Mouse (Mus musculus) testis, adult 2 months (tissue): ENCODE measurements at regions not wholly inside any gene's neighbourhood (a gene's known extent, or its start where the extent isn't known, plus 50 kb on each side); places are given as distances from the start of the nearest gene placed in this dataset.
"Not testable (repeated sequence)": the region's sequence is repeated elsewhere in the genome, so short reads cannot be mapped to it uniquely, and the experiment has no call there.

Source experiments
- H3K27ac ChIP-seq: fragments of 200-500 bp; 2 replicates; pipeline ENCODE4 v1.5.1; 2012; ENCODE audit warnings: low read depth, low read length; ENCODE audit not compliant: control insufficient read depth, insufficient read depth
- H3K27me3 ChIP-seq: fragments of 200-500 bp; 2 replicates; pipeline ENCODE4 v1.6.1; 2012; ENCODE audit warnings: mild to moderate bottlenecking, low read length, moderate library complexity; ENCODE audit not compliant: control insufficient read depth, insufficient read depth
- H3K36me3 ChIP-seq: fragments of 200-500 bp; 2 replicates; pipeline ENCODE4 v1.6.1; 2012; ENCODE audit warnings: mild to moderate bottlenecking, low read length; ENCODE audit not compliant: control insufficient read depth, insufficient read depth
- H3K4me1 ChIP-seq: fragments of 200-500 bp; 2 replicates; pipeline ENCODE4 v1.6.1; 2012; ENCODE audit warnings: low read length; ENCODE audit not compliant: control insufficient read depth, insufficient read depth
- H3K4me3 ChIP-seq: fragments of 200-500 bp; 2 replicates; pipeline ENCODE4 v1.5.1; 2012; ENCODE audit warnings: low read depth, mild to moderate bottlenecking, low read length, moderate library complexity, mixed read lengths; ENCODE audit not compliant: control insufficient read depth
- CTCF ChIP-seq: fragments of 200-500 bp; IDR thresholded peaks from 2 replicates; pipeline ENCODE4 v1.5.1; 2012; ENCODE audit warnings: low read depth, mild to moderate bottlenecking, inconsistent platforms, low read length, moderate library complexity; ENCODE audit not compliant: control insufficient read depth, insufficient read depth, insufficient replicate concordance
- POLR2A ChIP-seq: fragments of 200-500 bp; IDR thresholded peaks from 2 replicates; pipeline ENCODE4 v1.6.1; 2012; ENCODE audit warnings: low read depth, mild to moderate bottlenecking, inconsistent platforms, low read length, moderate library complexity; ENCODE audit not compliant: control insufficient read depth

DNA sequence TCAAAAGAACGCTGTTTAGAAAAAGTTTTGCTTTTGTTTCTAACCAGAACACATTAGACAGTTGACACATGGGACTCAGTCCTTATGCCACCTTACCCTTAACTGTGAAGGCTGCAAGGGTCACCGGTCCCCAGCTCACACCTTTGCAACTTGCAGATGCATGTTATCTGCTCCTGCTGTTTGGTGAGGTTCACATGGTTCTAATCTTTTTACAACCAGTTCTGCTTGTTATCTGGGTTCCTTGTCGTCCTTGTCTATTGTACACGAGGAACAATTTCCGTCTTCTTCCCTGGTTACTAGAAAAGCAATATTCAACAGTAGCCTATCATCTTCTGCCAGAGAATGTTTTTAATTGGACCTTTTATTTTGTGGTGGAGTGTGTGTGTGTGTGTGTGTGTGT lies 200.8 kb downstream of the Gm21738 start:
- H3K27ac ChIP-seq, H3K27me3 ChIP-seq, H3K36me3 ChIP-seq, H3K4me1 ChIP-seq, H3K4me3 ChIP-seq: not testable (repeated sequence)

GRCm38 (mm10) chr14:19208507-19208906 lies 210.2 kb downstream of the Gm21738 start:
- Histone ChIP-seq H3K4me3 (no peak overlapping the region), H3K4me1 (no peaks in the 10 kb centered on the region), H3K27me3 (no peaks in the 10 kb centered on the region), H3K27ac (no peak overlapping the region), H3K36me3 (no peaks in the 10 kb centered on the region)
- TF ChIP-seq POLR2A (no peak), CTCF (no peak)

GRCm38 (mm10) chr14:19180203-19180602 lies 238.5 kb downstream of the Gm21738 start:
- not testable (repeated sequence) for H3K27me3 ChIP-seq, H3K27ac ChIP-seq, H3K36me3 ChIP-seq, H3K4me1 ChIP-seq, H3K4me3 ChIP-seq

DNA sequence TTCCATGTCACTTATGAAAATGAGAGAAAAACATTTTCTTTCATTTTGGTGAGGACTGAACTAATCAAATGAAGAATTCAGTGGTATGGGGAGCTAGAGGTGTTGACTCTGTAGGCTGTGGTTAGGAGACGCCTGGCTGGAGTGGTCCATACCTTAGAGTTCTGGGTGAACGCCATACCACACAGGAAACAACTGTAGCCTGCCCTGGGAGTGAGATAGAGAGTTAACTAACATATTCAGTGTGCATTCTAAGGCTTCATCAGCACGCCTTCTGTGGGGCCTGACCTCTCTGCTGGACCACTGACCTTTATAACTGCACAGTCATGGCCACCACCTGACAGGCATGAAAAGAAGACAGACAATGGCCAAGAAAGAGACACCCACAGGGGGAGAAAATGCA lies 240.7 kb downstream of the Gm21738 start:
- not testable (repeated sequence) for H3K36me3 ChIP-seq, H3K4me1 ChIP-seq, H3K4me3 ChIP-seq, H3K27me3 ChIP-seq, H3K27ac ChIP-seq

- H3K4me3 ChIP-seq, result no peak overlapping the region
- H3K4me1 ChIP-seq, result no peaks in the 10 kb centered on the region
- H3K27me3 ChIP-seq, result no peaks in the 10 kb centered on the region
Observed at GRCm38 (mm10) chr14:19175288-19175687, 243.4 kb downstream of the Gm21738 start.

DNA sequence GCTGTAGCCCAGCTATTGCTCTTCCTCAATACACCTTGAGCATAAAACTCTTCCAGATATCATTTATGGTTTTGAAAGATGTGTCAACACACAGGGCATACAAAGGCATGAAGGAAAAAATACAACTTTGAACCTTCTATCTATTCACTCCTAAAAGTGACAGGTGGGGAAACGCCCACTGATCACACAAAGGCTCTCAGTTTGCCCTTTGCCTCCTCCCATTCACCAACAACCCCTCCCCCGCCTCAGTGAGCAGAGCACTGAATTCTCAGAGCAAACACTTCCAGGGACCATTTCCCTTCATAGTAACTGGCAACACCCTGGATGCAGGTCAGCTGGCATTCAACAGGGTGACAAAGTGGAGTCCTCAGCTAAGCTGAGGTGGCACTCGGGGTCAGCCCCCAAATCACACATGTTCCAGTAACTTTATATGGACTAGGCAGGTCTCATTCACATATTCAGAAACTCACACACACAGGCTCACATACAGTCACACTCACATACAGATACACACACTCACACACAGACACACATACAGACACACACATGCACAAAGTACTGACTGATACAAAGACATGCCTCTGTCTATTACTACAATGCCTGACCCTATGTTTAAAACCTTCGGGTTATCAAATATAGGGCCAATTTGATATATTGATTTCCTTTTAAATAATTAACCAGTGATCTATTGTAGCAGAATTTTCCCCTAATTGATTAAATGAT lies 248.3 kb downstream of the Gm21738 start:
- not testable (repeated sequence) for H3K27ac ChIP-seq, H3K4me1 ChIP-seq, H3K36me3 ChIP-seq, H3K4me3 ChIP-seq, H3K27me3 ChIP-seq

More at GRCm38 (mm10) chr14:19175288-19175687, 243.4 kb downstream of the Gm21738 start:
- no peaks in the 10 kb centered on the region for H3K36me3 ChIP-seq
- no peak overlapping the region for H3K27ac ChIP-seq
- peak; percentile 46; the same call in 1 of the 2 replicates for TF ChIP-seq CTCF
- no peak for TF ChIP-seq POLR2A

DNA sequence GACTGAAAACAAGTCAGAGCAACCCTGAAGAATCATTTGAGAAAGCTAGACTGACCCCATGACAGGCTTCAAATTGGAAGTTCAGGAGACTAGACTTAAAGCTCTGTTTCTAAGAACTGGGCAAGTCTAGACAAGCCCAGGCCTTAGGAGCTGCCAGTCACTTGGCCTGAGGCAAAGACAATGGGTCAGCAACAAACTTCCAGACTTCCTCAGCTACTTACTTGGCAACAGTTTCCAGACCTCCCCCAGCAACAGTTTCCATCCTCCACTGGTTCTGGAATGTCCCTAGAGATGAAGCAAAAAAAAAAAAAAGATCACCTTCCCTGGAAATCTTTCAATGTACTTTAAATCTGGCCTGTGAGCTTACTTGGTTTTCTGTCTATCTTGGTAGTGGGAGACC lies 251.9 kb downstream of the Gm21738 start:
- no peaks in the 10 kb centered on the region for H3K36me3 ChIP-seq
- H3K4me1 ChIP-seq, result no peaks in the 10 kb centered on the region
- no peak overlapping the region for H3K27ac ChIP-seq
- no peak overlapping the region for H3K4me3 ChIP-seq
- TF ChIP-seq CTCF (no peak), POLR2A (no peak)
- H3K27me3 ChIP-seq, result no peaks in the 10 kb centered on the region

- not testable (repeated sequence) for H3K36me3 ChIP-seq, H3K4me3 ChIP-seq, H3K27ac ChIP-seq, H3K27me3 ChIP-seq, H3K4me1 ChIP-seq
Observed at GRCm38 (mm10) chr14:19139875-19140274, 245.8 kb upstream of the Ube2e2 start.
